In the genomic region with DNA sequence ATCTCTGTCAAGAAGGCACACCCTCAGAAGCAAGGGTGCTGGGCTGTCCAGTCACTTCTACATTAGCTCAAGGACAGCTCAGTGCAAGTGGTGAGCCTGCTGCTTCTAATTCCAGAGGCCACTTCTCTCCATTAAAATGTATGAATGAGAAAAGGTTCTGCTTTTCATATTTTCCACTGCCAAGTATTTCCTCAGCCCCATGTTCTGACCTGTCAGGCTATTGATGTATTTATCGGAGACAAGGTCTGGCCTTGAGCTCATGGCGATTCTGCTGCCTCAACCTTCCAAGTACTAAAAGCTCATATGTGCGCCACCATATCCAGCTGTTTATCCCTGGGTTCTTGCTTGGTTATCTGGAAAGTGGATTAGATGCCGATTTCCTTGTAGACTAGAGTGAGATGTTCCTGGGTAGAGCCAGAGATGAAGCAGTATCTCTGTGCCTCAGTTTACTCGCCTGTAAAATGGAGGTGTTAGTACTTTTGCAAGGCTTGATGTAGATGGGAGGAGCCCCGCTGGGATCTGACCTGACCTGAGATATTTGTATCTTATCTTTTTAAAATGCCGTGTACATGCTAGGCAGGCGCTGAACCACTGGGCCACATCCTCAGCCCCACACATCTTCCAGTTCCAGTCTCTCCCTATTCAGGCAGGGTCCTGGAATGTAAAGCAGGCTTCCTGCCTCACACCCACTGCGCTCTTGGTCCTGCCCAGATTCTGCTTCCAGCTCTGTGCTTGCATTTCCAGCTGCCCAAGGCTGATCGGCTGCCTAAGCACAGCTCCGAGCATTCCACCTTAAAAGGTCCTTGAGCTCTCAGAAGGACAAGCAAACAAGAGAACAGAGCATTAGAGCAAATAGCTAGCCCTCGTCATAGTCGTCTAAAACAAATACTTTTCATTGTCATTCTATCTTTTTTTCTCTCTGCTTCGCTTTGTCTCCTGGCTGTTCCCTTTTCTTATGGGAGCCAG, we compare ENCODE assay signal across 12 mouse cellular contexts.
DNase-seq lines count a peak whose midpoint lies in the region; ATAC-seq and TF ChIP-seq lines count a peak whose summit lies in the region.
"Had no signal": no experiment of that assay in that cellular context is flagged by ENCODE, and none has a peak within 500 bp of the region (broad histone marks: within the 10 kb centered on the region; RNA-seq: fewer than 3 reads in every experiment).

No protein-coding gene starts in this region.

- DNase-seq in kidney, adult 11 months, result no peak
- peak; percentile 78 for DNase-seq in ES-E14 (ENCODE audit: low read depth, low spot score)
- DNase-seq in adrenal gland, postnatal 10 days, result peak; percentile 68
- peak; percentile 60 for DNase-seq in lung, postnatal 25 days (ENCODE audit: low spot score)
- DNase-seq in thymus, postnatal 14 days, result no peak
- DNase-seq in urinary bladder, postnatal 10 days (ENCODE audit: low spot score), result no peak

- no peak overlapping the region for H3K4me3 ChIP-seq in kidney, embryonic 15.5 days (replicated peaks)
- H3K4me3 ChIP-seq in ES-E14 (ENCODE audit: insufficient read depth in 1 of 2, low read depth in 1 of 2, low read length in 2 of 2, poor library complexity in 1 of 2, severe bottlenecking in 1 of 2), result no peak overlapping the region
- H3K4me3 ChIP-seq: forebrain, embryonic 15.5 days; hindbrain, embryonic 15.5 days; layer of hippocampus, adult 2 months; limb, embryonic 13.5 days; midbrain, embryonic 13.5 days had no signal

- in situ Hi-C loops in ES-E14 (cut with MboI; ENCODE audit: low sequenced_read_pairs in 2 of 2, unreplicated experiment in 2 of 2), result no loop called here

- H3K9ac ChIP-seq in kidney, embryonic 15.5 days, result no peak overlapping the region
- no peak overlapping the region for H3K9ac ChIP-seq in ES-E14 (ENCODE audit: insufficient read depth, low read depth, low read length, poor library complexity, severe bottlenecking)
- H3K9ac ChIP-seq: forebrain, embryonic 15.5 days; hindbrain, embryonic 15.5 days; limb, embryonic 13.5 days; midbrain, embryonic 13.5 days had no signal

- no peak for ATAC-seq in kidney, embryonic 15.5 days (replicated peaks; ENCODE audit: low FRiP score)
- ATAC-seq: forebrain, embryonic 15.5 days; midbrain, embryonic 13.5 days had no signal

- no peaks in the 10 kb centered on the region for H3K27me3 ChIP-seq in kidney, embryonic 15.5 days
- H3K27me3 ChIP-seq: forebrain, embryonic 15.5 days; hindbrain, embryonic 15.5 days; limb, embryonic 13.5 days; midbrain, embryonic 13.5 days had no signal

- no peak overlapping the region for H3K4me2 ChIP-seq in kidney, embryonic 15.5 days
- H3K4me2 ChIP-seq: forebrain, embryonic 15.5 days; hindbrain, embryonic 15.5 days; limb, embryonic 13.5 days; midbrain, embryonic 13.5 days had no signal

- H3K27ac ChIP-seq in kidney, embryonic 15.5 days, result peak overlapping the region; percentile 48
- H3K27ac ChIP-seq in ES-E14 (ENCODE audit: insufficient read depth, low read depth, low read length, poor library complexity, severe bottlenecking), result peak overlapping the region; percentile 62; the same call in 1 of the 2 replicates
- H3K27ac ChIP-seq: forebrain, embryonic 15.5 days; hindbrain, embryonic 15.5 days; layer of hippocampus, adult 2 months; limb, embryonic 13.5 days; midbrain, embryonic 13.5 days had no signal

- peaks cover 8% of the 10 kb centered on the region for H3K4me1 ChIP-seq in kidney, embryonic 15.5 days
- H3K4me1 ChIP-seq in ES-E14 (ENCODE audit: control insufficient read depth in 2 of 2, insufficient read depth in 2 of 2, low read length in 2 of 2, poor library complexity in 1 of 2), result peaks cover 6 to 7% of the 10 kb centered on the region in 2 experiments; a peak in 3 of 4 replicates
- H3K4me1 ChIP-seq: forebrain, embryonic 15.5 days; hindbrain, embryonic 15.5 days; limb, embryonic 13.5 days had no signal

- H3K9me3 ChIP-seq in kidney, embryonic 15.5 days (replicated peaks), result no peaks in the 10 kb centered on the region
- H3K9me3 ChIP-seq in ES-E14 (ENCODE audit: control insufficient read depth, insufficient read depth, low read depth, low read length), result no peaks in the 10 kb centered on the region
- H3K9me3 ChIP-seq: forebrain, embryonic 15.5 days; hindbrain, embryonic 15.5 days; limb, embryonic 13.5 days; midbrain, embryonic 13.5 days had no signal

- no peaks in the 10 kb centered on the region for H3K36me3 ChIP-seq in kidney, embryonic 15.5 days
- H3K36me3 ChIP-seq in ES-E14 (ENCODE audit: control insufficient read depth, insufficient read depth, low read length, poor library complexity, severe bottlenecking), result no peaks in the 10 kb centered on the region
- H3K36me3 ChIP-seq: forebrain, embryonic 15.5 days; hindbrain, embryonic 15.5 days; limb, embryonic 13.5 days; midbrain, embryonic 13.5 days had no signal

- WGBS in kidney, embryonic 15.5 days, result 66% methylated on average over 14 of the region's 14 CpGs

TF ChIP-seq in ES-E14, 5 proteins besides CTCF, POLR2A, EP300 and RAD21:
- TF ChIP-seq MAFK (IDR thresholded peaks at IDR 0.05; ENCODE audit: insufficient read depth, low read depth, low read length) (no peak), ZC3H11A (IDR thresholded peaks at IDR 0.05; ENCODE audit: borderline replicate concordance, low read depth, low read length) (no peak)
TF ChIP-seq in ES-E14: peak in this region for 0.

Comparison
In these comparisons a context has a peak if more than half of its experiments do, and no peak if none do; other contexts are left out.
1. DNase-seq: peak in ES-E14 (single experiment), adrenal gland, postnatal 10 days (single experiment) and lung, postnatal 25 days (single experiment); none in kidney, adult 11 months (single experiment), thymus, postnatal 14 days (single experiment) and urinary bladder, postnatal 10 days (single experiment).